Mouse (Mus musculus) spleen, adult 2 months (tissue): Measurements from ENCODE around the gene Hint1.

Source experiments
- CTCF ChIP-seq: fragments of 200-500 bp; IDR thresholded peaks from 2 replicates; pipeline ENCODE4 v1.5.1; 2011; ENCODE audit warnings: mild to moderate bottlenecking, inconsistent platforms; ENCODE audit not compliant: insufficient read depth, insufficient read length, insufficient replicate concordance; ENCODE audit errors: extremely low read depth
- POLR2A ChIP-seq: fragments of 200-500 bp; IDR thresholded peaks from 2 replicates; pipeline ENCODE4 v1.6.1; 2011; ENCODE audit warnings: low read depth, low read length, inconsistent platforms

DNA sequence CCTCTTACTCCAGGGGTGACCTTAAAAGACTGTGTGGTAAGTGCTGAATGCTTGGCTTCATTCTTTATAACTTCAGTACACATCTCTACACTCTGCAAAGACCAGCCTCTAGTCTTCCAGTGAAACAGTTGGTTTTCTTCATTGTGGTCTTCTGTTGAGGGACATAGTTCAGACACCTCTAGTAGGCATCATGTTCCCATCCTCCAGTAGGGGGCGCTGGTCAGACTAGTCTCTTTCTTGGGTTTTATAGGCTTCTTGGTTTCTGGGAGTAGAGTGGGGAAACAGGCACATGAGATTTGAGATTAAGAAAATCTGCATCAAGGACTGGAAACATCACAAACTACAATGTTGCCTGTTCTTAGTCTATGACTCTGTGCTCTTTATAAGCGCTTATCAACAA, 31.6 kb upstream of the Hint1 start:
- no peak for TF ChIP-seq POLR2A
- 0 out of 2 replicates have a peak, but pooled peaks have one; percentile 17 for TF ChIP-seq CTCF
